ENCODE assay signal across 22 mouse cellular contexts in the genomic region with DNA sequence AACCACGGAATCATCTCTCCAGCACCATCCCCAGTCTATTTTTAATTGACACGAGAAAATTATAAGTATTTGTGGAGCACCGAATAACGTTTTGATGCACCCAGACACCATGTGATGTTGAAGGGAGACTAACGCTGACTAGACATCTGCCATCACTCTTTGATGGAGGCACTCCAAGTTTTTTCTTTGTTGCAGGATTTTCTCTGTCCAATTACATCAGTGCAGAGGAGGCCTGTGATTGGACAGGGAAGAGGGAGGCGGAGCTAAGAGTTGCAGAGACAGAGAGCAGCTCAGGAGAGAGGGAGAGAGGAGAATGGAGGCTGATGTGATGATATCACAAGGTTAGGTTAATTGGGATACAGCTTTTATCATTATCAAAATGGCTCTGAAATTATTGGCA.
DNase-seq lines count a peak whose midpoint lies in the region; ATAC-seq lines count a peak whose summit lies in the region.
"Had no signal": no experiment of that assay in that cellular context is flagged by ENCODE, and none has a peak within 500 bp of the region (broad histone marks: within the 10 kb centered on the region; RNA-seq: fewer than 3 reads in every experiment).

No protein-coding gene starts in this region.

- H3K4me1 ChIP-seq in forebrain, embryonic 15.5 days: no peaks in the 10 kb centered on the region
- H3K4me1 ChIP-seq: midbrain, embryonic 12.5 days; neural tube, embryonic 12.5 days had no signal

- WGBS in forebrain, embryonic 15.5 days: 46% methylated on average over 6 of the region's 6 CpGs

- H3K9me3 ChIP-seq in forebrain, embryonic 15.5 days: no peaks in the 10 kb centered on the region
- H3K9me3 ChIP-seq: midbrain, embryonic 12.5 days; neural tube, embryonic 12.5 days had no signal

- peak overlapping the region; percentile 28; the same call in 1 of the 2 replicates for H3K27ac ChIP-seq in forebrain, embryonic 15.5 days (replicated peaks)
- H3K27ac ChIP-seq: hindbrain, postnatal 0 days; kidney, postnatal 0 days; left cerebral cortex, adult 2 months; midbrain, embryonic 12.5 days; neural tube, embryonic 12.5 days; stomach, postnatal 0 days had no signal

- peak; percentile 69 for ATAC-seq in forebrain, embryonic 15.5 days (replicated peaks)
- ATAC-seq: hindbrain, postnatal 0 days had no signal

- no peak overlapping the region for H3K4me2 ChIP-seq in forebrain, embryonic 15.5 days (replicated peaks)
- H3K4me2 ChIP-seq: midbrain, embryonic 12.5 days; neural tube, embryonic 12.5 days had no signal

- H3K36me3 ChIP-seq in forebrain, embryonic 15.5 days: no peaks in the 10 kb centered on the region
- H3K36me3 ChIP-seq: midbrain, embryonic 12.5 days; neural tube, embryonic 12.5 days had no signal

- DNase-seq in left cerebral cortex, postnatal 14 days (ENCODE audit: low spot score in 2 of 2): peak; percentile 26 to 74
- DNase-seq in left cerebral cortex, adult 9 months (ENCODE audit: low spot score in 2 of 2): no peak
- DNase-seq in retina, postnatal 1 day: peak; percentile 32
- DNase-seq in retina, embryonic 14.5 days (ENCODE audit: low spot score): no peak
- peak; percentile 39 to 53 for DNase-seq in layer of hippocampus, postnatal 36 days
- DNase-seq in urinary bladder, postnatal 36 days (ENCODE audit: low spot score in 2 of 2): no peak
- no peak for DNase-seq in T-cell, adult 2 months (ENCODE audit: low spot score)
- DNase-seq: adrenal gland, adult 2 months; cerebellum, adult 9-10 months; gastrocnemius, postnatal 10 days; heart, adult 18-20 months; kidney, adult 11 months; lung, postnatal 36 days; right cerebral cortex, postnatal 25 days; thymus, postnatal 4 days had no signal

- no peak overlapping the region for H3K4me3 ChIP-seq in forebrain, embryonic 15.5 days
- H3K4me3 ChIP-seq: left cerebral cortex, adult 2 months; midbrain, embryonic 12.5 days; neural tube, embryonic 12.5 days had no signal

- intact Hi-C loops in left cerebral cortex, postnatal 14 days (cut with DNase I): no loop called here

- no peaks in the 10 kb centered on the region for H3K27me3 ChIP-seq in forebrain, embryonic 15.5 days
- H3K27me3 ChIP-seq: midbrain, embryonic 12.5 days; neural tube, embryonic 12.5 days had no signal

- H3K9ac ChIP-seq in forebrain, embryonic 15.5 days (replicated peaks): no peak overlapping the region
- H3K9ac ChIP-seq: midbrain, embryonic 12.5 days; neural tube, embryonic 12.5 days had no signal

Comparison
In these comparisons a context has a peak if more than half of its experiments do, and no peak if none do; other contexts are left out.
1. DNase-seq: peak in left cerebral cortex, postnatal 14 days (2 of 2), retina, postnatal 1 day (single experiment) and layer of hippocampus, postnatal 36 days (2 of 2); none in left cerebral cortex, adult 9 months (0 of 2), retina, embryonic 14.5 days (single experiment), urinary bladder, postnatal 36 days (0 of 2) and T-cell, adult 2 months (single experiment).